Mouse (Mus musculus) thymus, adult 18-20 months (tissue): ENCODE data around the gene Crybb3.
"Not testable (repeated sequence)": the region's sequence is repeated elsewhere in the genome, so short reads cannot be mapped to it uniquely, and the experiment has no call there.

ENCODE experiments used
- DNase-seq, 2 experiments: peaks; one replicate each; pipeline ENCODE4 v3.0.0; 2022; ENCODE audit warnings: mixed read lengths in 2 of 2

The Crybb3 gene

DNA sequence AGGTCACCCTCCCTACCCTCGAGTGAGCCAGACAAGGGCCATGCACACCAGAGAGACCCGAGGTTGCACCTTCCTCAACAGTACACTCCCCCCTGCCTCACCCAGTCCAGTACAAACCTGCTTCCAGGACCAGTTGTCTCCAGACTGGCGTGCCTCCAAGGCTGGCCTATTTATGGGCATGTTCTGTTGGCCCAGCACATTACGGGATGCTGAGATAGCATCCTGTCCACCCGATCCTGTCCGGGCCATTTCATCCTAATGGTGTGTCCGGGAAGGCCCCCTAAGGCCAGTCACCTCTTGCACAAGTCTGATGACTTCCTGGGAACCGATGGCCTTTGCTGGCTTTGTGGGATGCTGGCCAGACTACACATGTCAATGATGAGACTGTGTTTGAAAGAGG lies at the start of gene Crybb3:
Gene Crybb3, minus strand, starts transcription at position 146 of the 400 bp plus-strand sequence.
- DNase-seq: no peak

GRCm38 (mm10) chr5:113128426-113128825 lies 47.0 kb upstream of the Crybb3 start:
- DNase-seq: no peak

- no peak for DNase-seq
Observed at GRCm38 (mm10) chr5:113126476-113126875, 45.1 kb upstream of the Crybb3 start.

- DNase-seq: no peak
Observed at GRCm38 (mm10) chr5:113123693-113124092, 42.3 kb upstream of the Crybb3 start.

GRCm38 (mm10) chr5:113122326-113123054 lies 41.1 kb upstream of the Crybb3 start:
- DNase-seq: no peak

- no peak for DNase-seq
Observed at GRCm38 (mm10) chr5:113121591-113121875, 40.1 kb upstream of the Crybb3 start.

DNA sequence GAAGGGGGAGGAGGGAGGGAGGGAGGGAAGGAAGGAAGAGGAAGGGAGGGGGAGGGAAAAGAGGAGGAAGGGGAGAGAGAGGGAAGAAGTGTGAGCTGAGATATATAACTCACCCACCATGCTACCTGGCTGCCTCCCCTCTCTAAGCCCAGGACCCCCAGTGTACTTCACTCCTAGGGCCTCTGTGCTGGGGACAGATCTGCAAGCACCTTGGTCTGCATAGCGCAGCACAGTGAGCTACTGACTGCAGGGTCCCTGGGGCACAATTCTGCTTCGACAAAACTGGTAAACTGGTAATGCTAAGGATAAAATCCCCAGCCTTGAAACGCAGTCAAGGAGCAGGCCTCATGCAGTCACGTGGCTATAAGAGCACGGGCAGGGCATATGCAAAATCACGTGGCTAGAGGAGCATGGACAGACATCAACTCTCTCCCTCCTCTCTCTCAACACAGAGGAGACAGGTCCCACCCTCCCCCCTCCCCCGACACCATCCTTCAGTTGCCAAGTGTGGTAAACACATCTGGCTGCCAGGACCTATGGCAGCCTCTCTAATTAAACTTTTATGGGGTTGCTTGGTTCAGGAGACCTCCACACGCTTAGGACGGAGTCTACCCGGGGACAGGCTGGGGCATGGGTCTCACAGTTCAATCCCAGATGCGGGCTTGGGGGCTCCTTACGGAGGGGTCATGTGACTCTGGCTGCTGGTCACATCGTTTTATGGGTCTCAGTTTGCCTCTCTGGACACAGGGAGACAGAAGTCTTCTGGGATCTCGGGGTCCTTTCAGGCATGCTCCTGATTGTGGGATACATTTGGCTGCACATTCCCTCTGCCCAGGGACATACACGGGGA lies 39.6 kb upstream of the Crybb3 start:
- no peak for DNase-seq

- DNase-seq: no peak
Observed at GRCm38 (mm10) chr5:113119861-113120465, 38.6 kb upstream of the Crybb3 start.

GRCm38 (mm10) chr5:113119291-113119690 lies 37.9 kb upstream of the Crybb3 start:
- no peak for DNase-seq

DNA sequence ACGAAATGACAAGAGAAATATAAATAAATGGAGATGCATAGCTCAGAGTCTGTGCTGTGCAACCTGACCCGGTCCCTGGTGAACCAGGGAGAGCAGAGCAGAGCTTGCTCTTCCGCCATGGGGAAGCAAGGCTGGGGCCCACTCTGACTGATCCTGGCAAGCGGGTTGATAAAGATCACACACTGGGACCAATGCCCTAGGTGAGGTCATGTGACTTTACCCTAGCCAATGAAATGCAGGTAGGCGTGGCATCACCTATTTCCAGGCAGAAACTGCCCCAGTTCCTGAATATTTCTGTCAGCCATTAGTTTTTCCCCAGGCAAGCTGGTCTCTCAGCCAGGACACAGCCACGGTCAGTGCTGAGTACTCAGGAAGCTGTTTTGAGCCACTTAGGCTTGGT lies 37.3 kb upstream of the Crybb3 start:
- no peak for DNase-seq

DNA sequence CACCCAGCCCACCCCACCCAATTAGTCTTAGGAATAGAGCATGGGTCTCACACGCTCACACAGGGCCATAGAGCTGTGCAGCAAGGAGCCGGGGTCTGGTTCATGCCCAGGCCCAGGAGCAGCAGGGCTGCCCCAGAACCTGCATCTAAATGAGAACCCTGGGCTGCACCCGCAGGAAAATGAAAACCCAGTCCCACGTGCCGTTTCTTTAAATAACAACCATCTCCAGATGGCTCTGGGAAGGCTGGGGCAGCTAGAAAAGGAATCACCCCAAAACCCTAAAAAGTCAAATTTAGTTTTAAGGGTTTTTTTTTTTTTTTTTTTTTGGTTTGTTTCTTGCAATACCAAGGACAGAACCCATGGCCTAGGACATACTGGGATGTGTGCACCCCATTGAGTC lies 36.0 kb upstream of the Crybb3 start:
- no peak for DNase-seq

DNA sequence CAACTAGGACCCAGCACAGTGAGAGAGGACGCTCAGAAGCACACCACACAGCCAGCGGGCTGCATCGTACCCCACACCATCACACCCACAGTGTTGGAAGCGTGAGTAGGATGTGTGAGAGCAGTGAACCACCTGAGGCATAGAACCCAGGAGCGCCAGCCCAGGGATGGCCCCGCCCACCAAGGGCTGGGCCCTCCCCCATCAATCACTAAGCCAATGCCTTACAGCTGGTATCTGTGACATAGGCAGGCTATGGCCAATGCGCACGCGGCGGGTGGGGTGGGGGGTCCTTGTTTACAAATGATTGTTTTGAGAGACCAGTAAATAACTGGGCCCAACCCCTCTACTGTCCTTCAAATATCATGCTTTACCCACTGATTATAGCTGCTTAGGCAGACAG lies 34.5 kb upstream of the Crybb3 start:
- DNase-seq: no peak

DNA sequence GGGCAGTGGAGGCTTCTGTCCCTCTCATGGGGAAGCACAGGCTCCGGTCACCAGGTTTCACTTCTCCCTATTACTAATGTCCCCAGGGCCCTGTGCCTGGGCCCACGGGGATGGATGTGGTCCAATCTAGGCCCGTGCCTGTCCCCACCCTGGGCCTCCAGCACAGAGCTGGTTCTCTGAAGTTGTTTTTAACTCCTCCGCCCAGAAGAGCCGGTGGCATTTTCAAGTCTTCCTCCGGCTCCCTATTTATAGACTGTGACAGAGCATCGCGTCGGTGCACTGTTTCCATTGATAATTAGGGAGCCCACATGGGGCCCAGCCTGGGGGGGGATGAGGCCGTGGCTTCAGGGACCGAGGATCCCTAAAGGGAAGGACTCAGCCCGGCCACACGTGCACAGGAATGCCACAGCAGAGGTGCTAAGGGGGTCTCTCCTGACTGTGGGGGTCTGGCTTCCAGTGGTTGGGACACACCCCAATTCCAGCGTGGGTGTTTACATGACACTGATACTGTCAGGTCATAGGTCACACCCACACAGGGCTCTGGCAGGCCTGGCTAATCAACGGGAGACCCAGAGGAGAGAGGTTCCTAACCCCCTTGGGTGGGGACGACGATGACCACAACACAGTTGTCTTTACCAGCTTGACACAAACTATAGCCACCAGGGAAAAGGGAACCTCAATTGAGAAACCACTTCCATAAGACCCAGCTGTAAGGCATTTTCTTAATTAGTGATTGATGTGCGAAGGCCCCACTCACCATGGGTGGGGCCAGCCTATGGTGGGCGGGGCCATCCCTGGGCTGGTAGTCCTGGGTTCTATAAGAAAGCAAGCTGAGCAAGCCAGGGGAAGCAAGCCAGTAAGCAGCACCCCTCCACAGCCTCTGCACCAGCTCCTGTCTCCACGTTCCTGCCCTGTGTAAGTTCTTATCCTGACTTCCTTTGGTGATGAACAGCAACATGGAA lies 33.2 kb upstream of the Crybb3 start:
- DNase-seq: no peak

- DNase-seq: no peak
Observed at GRCm38 (mm10) chr5:113113120-113113519, 31.7 kb upstream of the Crybb3 start.

- DNase-seq: no peak
Observed at GRCm38 (mm10) chr5:113111336-113111735, 30.0 kb upstream of the Crybb3 start.

- DNase-seq: no peak
Observed at GRCm38 (mm10) chr5:113110929-113111328, 29.5 kb upstream of the Crybb3 start.

DNA sequence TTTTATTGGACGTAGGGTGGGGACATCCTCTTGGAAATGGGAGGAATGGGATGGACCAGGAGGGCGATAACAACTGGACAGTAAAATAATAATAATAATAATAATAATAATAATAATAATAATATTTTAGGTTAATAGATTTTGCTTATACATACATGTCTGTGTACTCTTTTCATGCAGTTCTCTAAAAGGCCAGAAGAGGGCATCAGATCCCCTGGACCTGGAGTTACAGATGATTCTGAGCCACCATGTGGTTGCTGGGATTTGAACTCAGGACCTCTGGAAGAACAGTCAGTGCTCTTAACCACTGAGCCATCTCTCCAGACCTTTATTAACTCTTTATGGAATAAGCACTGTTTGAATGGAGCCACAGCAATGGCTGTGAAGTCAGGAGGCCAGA lies 28.3 kb upstream of the Crybb3 start:
- not testable (repeated sequence) for DNase-seq

GRCm38 (mm10) chr5:113108165-113108764 lies 26.9 kb upstream of the Crybb3 start:
- DNase-seq: no peak

GRCm38 (mm10) chr5:113107709-113108108 lies 26.3 kb upstream of the Crybb3 start:
- no peak for DNase-seq

GRCm38 (mm10) chr5:113106594-113106993 lies 25.2 kb upstream of the Crybb3 start:
- DNase-seq: no peak

- DNase-seq: no peak
Observed at GRCm38 (mm10) chr5:113105481-113105880, 24.1 kb upstream of the Crybb3 start.

- no peak for DNase-seq
Observed at GRCm38 (mm10) chr5:113105035-113105434, 23.7 kb upstream of the Crybb3 start.
